Mouse (Mus musculus) midbrain, embryonic 14.5 days (tissue): ENCODE results near the gene Pdzrn3. TPM values are rescaled to one million over a fixed set of nuclear protein-coding genes. Genes with fewer than 3 reads are reported as not detected.
A peak's percentile ranks its signal among the peaks of the same experiment; 100 is the strongest.

Experiments
- ATAC-seq: fragments of 200-750 bp; cut with Nextera tagmentation; 2 replicates; pipeline ENCODE4 v1.8.0; 2017; ENCODE audit warnings: moderate number of reproducible peaks, moderate library complexity; ENCODE audit not compliant: low FRiP score, low TSS enrichment
- DNase-seq: peaks from one replicate; pipeline ENCODE4 v3.0.0-alpha.2; 2015
- H3K27ac ChIP-seq: fragments of 300-500 bp; sonication (generic); replicated peaks from 2 replicates; pipeline ENCODE4 v1.5.1; 2014; ENCODE audit warnings: mild to moderate bottlenecking, low read depth, low read length, moderate library complexity
- H3K27me3 ChIP-seq: fragments of 300-500 bp; sonication (generic); 2 replicates; pipeline ENCODE4 v1.6.1; 2014; ENCODE audit warnings: low read length, control low read depth, mixed read lengths; ENCODE audit not compliant: control insufficient read depth, insufficient read depth
- H3K36me3 ChIP-seq: fragments of 300-500 bp; sonication (generic); 2 replicates; pipeline ENCODE4 v1.6.1; 2014; ENCODE audit warnings: low read length, control low read depth; ENCODE audit not compliant: control insufficient read depth, insufficient read depth
- H3K4me1 ChIP-seq: fragments of 300-500 bp; sonication (generic); 2 replicates; pipeline ENCODE4 v1.6.1; 2014; ENCODE audit warnings: mild to moderate bottlenecking, antibody characterized with exemption, low read length, control low read depth; ENCODE audit not compliant: control insufficient read depth, insufficient read depth
- H3K4me2 ChIP-seq: fragments of 300-500 bp; sonication (generic); 2 replicates; pipeline ENCODE4 v1.6.1; 2014; ENCODE audit warnings: mild to moderate bottlenecking, low read length, moderate library complexity
- H3K4me3 ChIP-seq: fragments of 300-500 bp; sonication (generic); replicated peaks from 2 replicates; pipeline ENCODE4 v1.5.1; 2014; ENCODE audit warnings: low read depth, low read length
- H3K9ac ChIP-seq: fragments of 300-500 bp; sonication (generic); replicated peaks from 2 replicates; pipeline ENCODE4 v1.6.1; 2014; ENCODE audit warnings: mild to moderate bottlenecking, low read length, moderate library complexity
- H3K9me3 ChIP-seq: fragments of 300-500 bp; sonication (generic); 2 replicates; pipeline ENCODE4 v1.6.1; 2016; ENCODE audit warnings: low read length, control low read depth, mixed read lengths; ENCODE audit not compliant: control insufficient read depth
- WGBS: fragments of 180-500 bp; shearing (Covaris S2); extraction: QIAGEN DNeasy Blood & Tissue Kit; methylation state at CpG from one replicate; pipeline ENCODE4 v1.1.7; 2014; 5-methylcytosine and 5-hydroxymethylcytosine counted together
- polyA plus RNA-seq: library from polyadenylated mRNA; unstranded; fragments of >200 nt; fragmentation: Nextera tagmentation; extraction: Ambion mirVana; gene quantifications from 2 replicates; pipeline ENCODE4 v1.2.1, GENCODE M21; 2014

Gene Pdzrn3
- polyA plus RNA-seq, 1 experiment from 2014 or later: 20.6 TPM

GRCm38 (mm10) chr6:101328514-101328913 lies 49.2 kb downstream of the Pdzrn3 start:
- Histone ChIP-seq H3K27me3 (no peaks in the 10 kb centered on the region), H3K9ac (no peak overlapping the region), H3K4me3 (no peak overlapping the region), H3K4me2 (no peak overlapping the region), H3K36me3 (no peaks in the 10 kb centered on the region), H3K9me3 (no peaks in the 10 kb centered on the region), H3K4me1 (0 out of 2 replicates have a peak, but pooled peaks cover 3% of the 10 kb centered on the region), H3K27ac (no peak overlapping the region)
- 69% methylated on average over 6 of the region's 6 CpGs for WGBS
- ATAC-seq: no peak
- DNase-seq: no peak

- Histone ChIP-seq H3K9me3 (no peaks in the 10 kb centered on the region), H3K36me3 (no peaks in the 10 kb centered on the region), H3K4me1 (0 out of 2 replicates have a peak, but pooled peaks cover 3% of the 10 kb centered on the region), H3K27ac (no peak overlapping the region), H3K4me3 (no peak overlapping the region), H3K27me3 (no peaks in the 10 kb centered on the region), H3K9ac (no peak overlapping the region), H3K4me2 (no peak overlapping the region)
- ATAC-seq (no peak), DNase-seq (no peak)
- WGBS: 95% methylated on average over 5 of the region's 5 CpGs
These were observed 50.0 kb downstream of the Pdzrn3 start for GRCm38 (mm10) chr6:101327741-101328140.

- Histone ChIP-seq H3K4me3 (no peak overlapping the region), H3K9ac (no peak overlapping the region), H3K27me3 (no peaks in the 10 kb centered on the region), H3K9me3 (no peaks in the 10 kb centered on the region), H3K27ac (no peak overlapping the region), H3K4me2 (no peak overlapping the region), H3K36me3 (no peaks in the 10 kb centered on the region), H3K4me1 (0 out of 2 replicates have a peak, but pooled peaks cover 3% of the 10 kb centered on the region)
- WGBS: 73% methylated on average over 3 of the region's 3 CpGs
- no peak for DNase-seq
- no peak for ATAC-seq
These were observed 50.5 kb downstream of the Pdzrn3 start for GRCm38 (mm10) chr6:101327196-101327595.

- H3K9me3 ChIP-seq: no peaks in the 10 kb centered on the region
- H3K4me2 ChIP-seq: no peak overlapping the region
- H3K4me3 ChIP-seq: no peak overlapping the region
- DNase-seq (no peak), ATAC-seq (no peak)
- H3K36me3 ChIP-seq: no peaks in the 10 kb centered on the region
- no peaks in the 10 kb centered on the region for H3K4me1 ChIP-seq
- no peak overlapping the region for H3K27ac ChIP-seq
- WGBS: 91% methylated on average over 3 of the region's 3 CpGs
- no peaks in the 10 kb centered on the region for H3K27me3 ChIP-seq
- H3K9ac ChIP-seq: no peak overlapping the region
These were observed 51.7 kb downstream of the Pdzrn3 start for GRCm38 (mm10) chr6:101325842-101326639.

GRCm38 (mm10) chr6:101322580-101322979 lies 55.1 kb downstream of the Pdzrn3 start:
- 94% methylated on average over 3 of the region's 3 CpGs for WGBS
- Histone ChIP-seq H3K9me3 (no peaks in the 10 kb centered on the region), H3K27me3 (no peaks in the 10 kb centered on the region), H3K4me2 (no peak overlapping the region), H3K9ac (no peak overlapping the region), H3K36me3 (no peaks in the 10 kb centered on the region), H3K4me1 (no peaks in the 10 kb centered on the region), H3K4me3 (no peak overlapping the region), H3K27ac (no peak overlapping the region)
- ATAC-seq: no peak
- no peak for DNase-seq

- DNase-seq (no peak), ATAC-seq (no peak)
- H3K4me1 ChIP-seq: no peaks in the 10 kb centered on the region
- H3K4me3 ChIP-seq: no peak overlapping the region
- no peak overlapping the region for H3K4me2 ChIP-seq
- H3K36me3 ChIP-seq: no peaks in the 10 kb centered on the region
- WGBS: 89% methylated on average over 3 of the region's 3 CpGs
- H3K9me3 ChIP-seq: no peaks in the 10 kb centered on the region
- no peaks in the 10 kb centered on the region for H3K27me3 ChIP-seq
- no peak overlapping the region for H3K9ac ChIP-seq
- no peak overlapping the region for H3K27ac ChIP-seq
These were observed 57.3 kb downstream of the Pdzrn3 start for GRCm38 (mm10) chr6:101320386-101320785.

- DNase-seq (no peak), ATAC-seq (no peak)
- Histone ChIP-seq H3K27ac (no peak overlapping the region), H3K9ac (no peak overlapping the region), H3K27me3 (no peaks in the 10 kb centered on the region), H3K4me2 (no peak overlapping the region), H3K4me1 (no peaks in the 10 kb centered on the region), H3K9me3 (no peaks in the 10 kb centered on the region), H3K36me3 (no peaks in the 10 kb centered on the region), H3K4me3 (no peak overlapping the region)
- 89% methylated on average over 7 of the region's 7 CpGs for WGBS
These were observed 58.2 kb downstream of the Pdzrn3 start for GRCm38 (mm10) chr6:101319374-101319967.

- no peak for ATAC-seq
- WGBS: 35% methylated on average over 6 of the region's 6 CpGs
- Histone ChIP-seq H3K4me2 (no peak overlapping the region), H3K9ac (no peak overlapping the region), H3K9me3 (no peaks in the 10 kb centered on the region), H3K27me3 (no peaks in the 10 kb centered on the region), H3K4me1 (no peaks in the 10 kb centered on the region), H3K4me3 (no peak overlapping the region), H3K27ac (no peak overlapping the region; the same call in 1 of the 2 replicates), H3K36me3 (no peaks in the 10 kb centered on the region)
- peak; percentile 34 for DNase-seq
These were observed 59.2 kb downstream of the Pdzrn3 start for GRCm38 (mm10) chr6:101318530-101318929.

GRCm38 (mm10) chr6:101311446-101311845 lies 66.3 kb downstream of the Pdzrn3 start:
- Histone ChIP-seq H3K27ac (no peak overlapping the region), H3K27me3 (no peaks in the 10 kb centered on the region), H3K9ac (no peak overlapping the region), H3K4me1 (0 out of 2 replicates have a peak, but pooled peaks cover 3% of the 10 kb centered on the region), H3K4me2 (no peak overlapping the region), H3K9me3 (no peaks in the 10 kb centered on the region), H3K36me3 (no peaks in the 10 kb centered on the region), H3K4me3 (no peak overlapping the region)
- WGBS: 49% methylated on average over 6 of the region's 6 CpGs
- DNase-seq (no peak), ATAC-seq (no peak)
